Mouse (Mus musculus): ENCODE measurements at regions not wholly inside any gene's neighbourhood (a gene's known extent, or its start where the extent isn't known, plus 50 kb on each side); places are given as distances from the start of the nearest gene placed in this dataset.

- no peak overlapping the region for H3K9ac ChIP-seq
- H3K4me3 ChIP-seq = no peak overlapping the region
- H3K4me2 ChIP-seq = no peak overlapping the region
- H3K36me3 ChIP-seq (replicated peaks) = no peaks in the 10 kb centered on the region
- no peaks in the 10 kb centered on the region; the same call in 1 of the 2 replicates for H3K27me3 ChIP-seq (replicated peaks)
- no peak for ATAC-seq (replicated peaks)
- H3K27ac ChIP-seq = no peak overlapping the region
- no peaks in the 10 kb centered on the region for H3K9me3 ChIP-seq
- no peaks in the 10 kb centered on the region for H3K4me1 ChIP-seq
- WGBS = 41% methylated on average over 2 of the region's 2 CpGs
These were observed 56.6 kb downstream of the Olig3 start for GRCm38 (mm10) chr10:19412926-19413325.

- 50% methylated on average over 5 of the region's 5 CpGs for WGBS
- Histone ChIP-seq H3K27ac (no peak overlapping the region), H3K27me3 (replicated peaks) (no peaks in the 10 kb centered on the region; the same call in 1 of the 2 replicates), H3K9me3 (no peaks in the 10 kb centered on the region), H3K36me3 (replicated peaks) (no peaks in the 10 kb centered on the region), H3K4me1 (no peaks in the 10 kb centered on the region), H3K9ac (no peak overlapping the region), H3K4me2 (no peak overlapping the region), H3K4me3 (no peak overlapping the region)
- ATAC-seq (replicated peaks) = no peak
These were observed 57.6 kb downstream of the Olig3 start for GRCm38 (mm10) chr10:19413935-19414334.

- no peak for ATAC-seq (replicated peaks)
These were observed 58.5 kb downstream of the Olig3 start for GRCm38 (mm10) chr10:19414834-19415233.

GRCm38 (mm10) chr10:19424030-19424429, 67.7 kb downstream of the Olig3 start:
- WGBS = 21% methylated on average over 1 of the region's 1 CpGs

More at GRCm38 (mm10) chr10:19414834-19415233, 58.5 kb downstream of the Olig3 start:
- no peak overlapping the region for H3K27ac ChIP-seq
- H3K9me3 ChIP-seq = no peaks in the 10 kb centered on the region
- 47% methylated on average over 5 of the region's 5 CpGs for WGBS
- H3K4me1 ChIP-seq = no peaks in the 10 kb centered on the region
- H3K9ac ChIP-seq = no peak overlapping the region
- H3K36me3 ChIP-seq (replicated peaks) = no peaks in the 10 kb centered on the region
- no peaks in the 10 kb centered on the region; the same call in 1 of the 2 replicates for H3K27me3 ChIP-seq (replicated peaks)
- no peak overlapping the region for H3K4me2 ChIP-seq
- no peak overlapping the region for H3K4me3 ChIP-seq

DNA sequence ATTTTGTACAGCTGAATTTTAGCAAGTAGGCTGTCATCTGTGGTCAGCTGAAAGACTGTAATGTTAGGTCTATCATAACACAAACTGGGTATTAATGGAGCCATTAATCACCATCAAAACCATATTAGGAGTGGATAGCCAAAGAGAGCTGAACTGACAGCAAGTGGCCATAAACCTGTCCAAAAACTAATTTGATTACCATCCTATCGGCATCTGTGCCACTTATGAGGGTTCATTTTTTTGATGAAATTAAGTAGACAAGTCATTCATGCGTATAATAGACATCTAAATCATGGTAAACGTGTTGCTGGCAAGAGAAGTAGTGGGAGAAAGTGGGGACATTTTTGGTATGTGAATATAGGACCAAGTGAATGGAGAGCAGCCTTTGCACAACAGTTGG, 68.6 kb downstream of the Olig3 start:
- Histone ChIP-seq H3K36me3 (replicated peaks) (no peaks in the 10 kb centered on the region), H3K27ac (no peak overlapping the region), H3K4me1 (no peaks in the 10 kb centered on the region), H3K9ac (no peak overlapping the region), H3K9me3 (no peaks in the 10 kb centered on the region), H3K4me3 (no peak overlapping the region), H3K4me2 (no peak overlapping the region), H3K27me3 (replicated peaks) (no peaks in the 10 kb centered on the region)
- ATAC-seq (replicated peaks) = no peak
- 65% methylated on average over 3 of the region's 3 CpGs for WGBS

More at GRCm38 (mm10) chr10:19424030-19424429, 67.7 kb downstream of the Olig3 start:
- Histone ChIP-seq H3K4me1 (no peaks in the 10 kb centered on the region), H3K4me2 (no peak overlapping the region), H3K9ac (no peak overlapping the region), H3K9me3 (no peaks in the 10 kb centered on the region), H3K36me3 (replicated peaks) (no peaks in the 10 kb centered on the region), H3K4me3 (no peak overlapping the region), H3K27ac (no peak overlapping the region), H3K27me3 (replicated peaks) (no peaks in the 10 kb centered on the region)
- no peak for ATAC-seq (replicated peaks)

GRCm38 (mm10) chr10:19426835-19427234, 70.5 kb downstream of the Olig3 start:
- 64% methylated on average over 3 of the region's 3 CpGs for WGBS
- Histone ChIP-seq H3K4me2 (no peak overlapping the region), H3K36me3 (replicated peaks) (no peaks in the 10 kb centered on the region), H3K9ac (no peak overlapping the region), H3K9me3 (no peaks in the 10 kb centered on the region), H3K27me3 (replicated peaks) (no peaks in the 10 kb centered on the region), H3K4me1 (no peaks in the 10 kb centered on the region), H3K4me3 (no peak overlapping the region), H3K27ac (no peak overlapping the region)
- no peak for ATAC-seq (replicated peaks)

DNA sequence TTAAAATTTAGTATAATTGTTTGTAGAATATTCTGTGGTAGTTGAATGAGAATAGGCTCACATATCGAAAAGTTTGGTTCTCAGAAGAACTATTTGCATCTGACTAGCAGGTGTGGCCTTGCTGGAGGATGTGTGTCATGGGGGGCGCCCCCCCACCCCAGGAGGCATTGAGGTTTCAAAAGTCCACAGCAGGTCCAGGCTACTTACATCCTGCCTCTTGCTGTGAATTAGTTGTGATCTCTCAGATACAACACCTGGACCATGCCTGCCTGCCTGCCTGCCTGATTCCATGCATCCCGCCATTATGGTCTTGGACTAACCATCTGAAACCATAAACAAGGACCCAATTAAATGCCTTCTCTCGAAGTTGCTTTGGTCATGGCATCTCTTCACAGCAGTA, 76.2 kb downstream of the Olig3 start:
- H3K9me3 ChIP-seq = no peaks in the 10 kb centered on the region
- no peaks in the 10 kb centered on the region for H3K27me3 ChIP-seq (replicated peaks)
- no peak overlapping the region for H3K4me3 ChIP-seq
- H3K4me2 ChIP-seq = no peak overlapping the region
- H3K27ac ChIP-seq = no peak overlapping the region
- no peaks in the 10 kb centered on the region for H3K36me3 ChIP-seq (replicated peaks)
- H3K4me1 ChIP-seq = no peaks in the 10 kb centered on the region
- no peak overlapping the region for H3K9ac ChIP-seq
- 88% methylated on average over 4 of the region's 4 CpGs for WGBS
- ATAC-seq (replicated peaks) = no peak

DNA sequence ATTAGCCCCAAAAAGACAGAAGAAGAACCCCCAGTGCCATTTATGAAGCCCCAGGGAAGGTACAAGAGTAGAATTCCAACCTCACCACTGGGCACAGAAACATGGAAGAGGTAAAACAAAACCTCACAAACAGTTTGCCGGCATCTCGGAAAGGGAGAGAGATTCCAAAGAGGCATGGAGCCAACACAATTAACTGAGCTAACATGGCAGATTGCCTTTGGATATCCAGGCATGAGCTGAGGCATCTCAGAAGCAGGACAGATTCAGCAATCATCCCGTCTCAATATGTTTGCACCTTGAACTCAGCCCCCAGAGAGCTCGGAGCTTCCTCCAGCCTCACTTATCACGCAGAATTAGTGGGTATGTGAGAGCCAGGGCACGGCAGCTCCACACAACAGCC, 78.3 kb downstream of the Olig3 start:
- Histone ChIP-seq H3K36me3 (replicated peaks) (no peaks in the 10 kb centered on the region), H3K9me3 (no peaks in the 10 kb centered on the region), H3K27me3 (replicated peaks) (no peaks in the 10 kb centered on the region), H3K9ac (no peak overlapping the region), H3K4me3 (no peak overlapping the region), H3K4me2 (no peak overlapping the region), H3K27ac (no peak overlapping the region), H3K4me1 (no peaks in the 10 kb centered on the region)
- WGBS = 81% methylated on average over 6 of the region's 6 CpGs
- no peak for ATAC-seq (replicated peaks)

DNA sequence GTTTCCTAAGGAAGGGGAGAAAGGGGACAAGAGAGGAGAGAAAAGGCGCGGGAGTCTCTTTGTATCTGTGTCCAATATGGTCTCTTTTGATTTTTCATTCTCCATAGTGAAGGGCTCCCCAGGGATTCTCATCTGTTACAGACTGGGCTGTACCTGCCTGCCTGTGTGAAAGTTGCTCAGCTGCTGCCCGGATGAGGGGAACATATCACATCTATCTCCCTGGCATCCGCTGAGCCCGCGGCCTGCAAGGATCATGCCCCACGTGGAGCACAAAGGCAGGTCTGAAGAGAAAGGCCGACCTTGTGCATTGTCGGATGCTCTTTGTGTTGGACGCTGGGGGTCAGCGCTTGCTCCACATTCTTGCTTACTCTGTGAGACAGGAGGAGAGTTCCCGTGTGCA, 85.5 kb downstream of the Olig3 start:
- ATAC-seq (replicated peaks) = 0 out of 2 replicates have a peak, but pooled peaks have one; percentile 50
- no peak overlapping the region for H3K4me3 ChIP-seq
- H3K9ac ChIP-seq = no peak overlapping the region
- H3K27me3 ChIP-seq (replicated peaks) = peaks cover 13% of the 10 kb centered on the region
- no peak overlapping the region for H3K27ac ChIP-seq
- H3K36me3 ChIP-seq (replicated peaks) = no peaks in the 10 kb centered on the region
- 11% methylated on average over 12 of the region's 12 CpGs for WGBS
- no peaks in the 10 kb centered on the region for H3K4me1 ChIP-seq
- no peaks in the 10 kb centered on the region for H3K9me3 ChIP-seq
- no peak overlapping the region for H3K4me2 ChIP-seq

DNA sequence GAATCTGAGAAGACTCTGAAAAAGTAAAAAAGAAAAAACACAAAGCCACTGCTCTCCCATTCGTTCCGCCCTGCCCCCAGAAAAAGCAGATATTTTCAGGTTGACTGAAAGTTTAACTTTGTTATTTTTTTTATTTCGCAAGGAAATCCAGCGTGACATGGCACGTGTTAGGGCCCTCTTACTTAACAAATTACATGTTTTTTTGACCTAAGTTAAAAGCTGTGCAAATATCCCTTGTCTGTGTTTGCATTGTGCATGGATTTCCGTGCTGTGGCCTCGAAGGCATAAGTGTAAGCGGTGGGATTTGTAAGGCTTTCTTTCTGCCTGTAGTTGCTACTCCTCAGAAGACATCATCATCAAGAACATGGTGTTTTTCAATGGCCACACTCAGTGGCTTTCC, 87.2 kb downstream of the Olig3 start:
- Histone ChIP-seq H3K4me2 (no peak overlapping the region), H3K4me1 (no peaks in the 10 kb centered on the region), H3K9ac (no peak overlapping the region), H3K4me3 (no peak overlapping the region), H3K27me3 (replicated peaks) (peaks cover 13% of the 10 kb centered on the region), H3K27ac (no peak overlapping the region), H3K9me3 (no peaks in the 10 kb centered on the region), H3K36me3 (replicated peaks) (no peaks in the 10 kb centered on the region)
- ATAC-seq (replicated peaks) = no peak
- 34% methylated on average over 8 of the region's 8 CpGs for WGBS

GRCm38 (mm10) chr10:19448838-19449559, 92.7 kb downstream of the Olig3 start:
- 29% methylated on average over 12 of the region's 12 CpGs for WGBS
- no peak overlapping the region for H3K4me3 ChIP-seq
- no peaks in the 10 kb centered on the region for H3K4me1 ChIP-seq
- H3K36me3 ChIP-seq (replicated peaks) = no peaks in the 10 kb centered on the region
- H3K9ac ChIP-seq = no peak overlapping the region
- H3K27me3 ChIP-seq (replicated peaks) = peaks cover 10% of the 10 kb centered on the region
- no peak overlapping the region for H3K27ac ChIP-seq
- H3K9me3 ChIP-seq = no peaks in the 10 kb centered on the region
- H3K4me2 ChIP-seq = no peak overlapping the region
- no peak for ATAC-seq (replicated peaks)

DNA sequence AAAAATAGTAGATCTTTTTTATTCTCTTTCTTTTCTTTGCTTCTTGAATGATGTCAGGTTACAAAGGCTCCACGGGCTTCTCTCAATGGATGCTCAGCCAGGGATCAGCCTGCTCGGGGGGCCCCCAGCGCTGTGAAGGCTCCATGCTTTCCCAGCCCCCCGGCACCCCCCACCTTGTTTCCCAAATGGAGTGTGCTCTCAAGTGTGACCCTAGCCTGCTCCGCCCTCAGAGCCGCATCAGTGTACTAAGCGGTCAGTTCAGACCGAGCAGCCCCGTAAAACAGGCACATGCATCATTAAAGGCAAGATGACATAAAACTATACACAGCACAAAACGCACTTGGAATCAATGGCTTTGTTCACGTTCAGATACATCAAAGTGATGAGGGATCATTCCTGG, 102.7 kb downstream of the Olig3 start:
- Histone ChIP-seq H3K4me3 (peak overlapping the region; percentile 22), H3K36me3 (replicated peaks) (no peaks in the 10 kb centered on the region), H3K9me3 (no peaks in the 10 kb centered on the region), H3K27me3 (replicated peaks) (no peaks in the 10 kb centered on the region), H3K27ac (no peak overlapping the region), H3K4me2 (peak overlapping the region; percentile 48), H3K4me1 (peaks cover 2% of the 10 kb centered on the region; the same call in 1 of the 2 replicates), H3K9ac (no peak overlapping the region)
- ATAC-seq (replicated peaks) = 0 out of 2 replicates have a peak, but pooled peaks have one; percentile 17
- WGBS = 11% methylated on average over 11 of the region's 11 CpGs

GRCm38 (mm10) chr10:19459709-19460108, 103.4 kb downstream of the Olig3 start:
- H3K4me2 ChIP-seq = no peak overlapping the region
- no peak overlapping the region for H3K4me3 ChIP-seq
- H3K4me1 ChIP-seq = peaks cover 2% of the 10 kb centered on the region; the same call in 1 of the 2 replicates
- no peak overlapping the region for H3K9ac ChIP-seq
- H3K27me3 ChIP-seq (replicated peaks) = no peaks in the 10 kb centered on the region
- 68% methylated on average over 5 of the region's 5 CpGs for WGBS
- no peak overlapping the region for H3K27ac ChIP-seq
- 0 out of 2 replicates have a peak, but pooled peaks have one; percentile 14 for ATAC-seq (replicated peaks)
- no peaks in the 10 kb centered on the region for H3K9me3 ChIP-seq
- no peaks in the 10 kb centered on the region for H3K36me3 ChIP-seq (replicated peaks)

Data from midbrain, embryonic 15.5 days (tissue).